Mouse (Mus musculus) liver, embryonic 14.5 days (tissue): ENCODE results near the gene Fbxo46.

Experiments
- CTCF ChIP-seq: IDR thresholded peaks from 2 replicates; pipeline ENCODE4 v1.5.1; 2016; ENCODE audit warnings: antibody characterized with exemption, low read depth, control low read depth
- EP300 ChIP-seq: IDR thresholded peaks from 2 replicates; pipeline ENCODE4 v1.6.1; 2016; ENCODE audit warnings: antibody characterized with exemption, low read depth

GRCm38 (mm10) chr7:19172874-19173273 is 53.2 kb downstream of the Fbxo46 start:
- TF ChIP-seq CTCF: peak; percentile 84
- no peak for TF ChIP-seq EP300
